Mouse (Mus musculus): Measurements from ENCODE around the gene Brdt. TPM values are rescaled to one million over a fixed set of nuclear protein-coding genes. Genes with fewer than 3 reads are reported as not detected.
A peak's percentile ranks its signal among the peaks of the same experiment; 100 is the strongest.

The Brdt gene
- total RNA-seq, 2 experiments from 2014 or later, result 15.5 to 16.2 TPM

GRCm38 (mm10) chr5:107410305-107410704 lies 79.3 kb downstream of the Brdt start:
- DNase-seq (ENCODE audit: low spot score in 2 of 2), result no peak

GRCm38 (mm10) chr5:107411326-107411725 lies 80.4 kb downstream of the Brdt start:
- DNase-seq (ENCODE audit: low spot score in 2 of 2), result peak in 1 of 2 experiments; percentile 49

- no peak for DNase-seq (ENCODE audit: low spot score in 2 of 2)
Measured at GRCm38 (mm10) chr5:107412285-107412684, 81.3 kb downstream of the Brdt start.

GRCm38 (mm10) chr5:107415098-107415497 lies 84.1 kb downstream of the Brdt start:
- peak; percentile 50 to 80 for DNase-seq (ENCODE audit: low spot score in 2 of 2)

- DNase-seq (ENCODE audit: low spot score in 2 of 2), result no peak
Measured at GRCm38 (mm10) chr5:107421676-107422075, 90.7 kb downstream of the Brdt start.

GRCm38 (mm10) chr5:107431249-107431648 lies 100.3 kb downstream of the Brdt start, which contains the start of gene Lpcat2b:
TSS of gene Lpcat2b (plus strand) at chr5:107431549.
- no peak for DNase-seq (ENCODE audit: low spot score in 2 of 2)

- no peak for DNase-seq (ENCODE audit: low spot score in 2 of 2)
Measured at GRCm38 (mm10) chr5:107434001-107434400, 103.0 kb downstream of the Brdt start.

GRCm38 (mm10) chr5:107436185-107436584 lies 105.2 kb downstream of the Brdt start:
- no peak for DNase-seq (ENCODE audit: low spot score in 2 of 2)

Other genes starting within 250 kb of the Brdt start
- 10 to 100 TPM; 18.2 to 21.0 TPM for gene Tgfbr3, start 41.5 kb upstream of the Brdt start, total RNA-seq (2021)
- gene Ephx4, start 71.6 kb downstream of the Brdt start, total RNA-seq (2021), result 10 to 100 TPM; 59.1 to 60.8 TPM
- under 1 TPM; 0.10 to 0.18 TPM for gene Lpcat2b, start 100.4 kb downstream of the Brdt start, total RNA-seq (2021)
- gene Btbd8, start 106.8 kb downstream of the Brdt start, total RNA-seq (2021), result 100 to 1,000 TPM; 105 to 115 TPM
- gene Gm42669, start 176.5 kb downstream of the Brdt start, total RNA-seq (2021), result under 1 TPM; 0.18 to 0.20 TPM
- gene 1700028K03Rik, start 203.6 kb downstream of the Brdt start, total RNA-seq (2021), result under 1 TPM; 0.28 to 0.54 TPM

Data from layer of hippocampus, adult 18-20 months (tissue).